Mouse (Mus musculus) frontal cortex, postnatal 36 days (tissue): ENCODE measurements around the gene Nemp1.
A peak's percentile ranks its signal among the peaks of the same experiment; 100 is the strongest.
"Not testable (repeated sequence)": the region's sequence is repeated elsewhere in the genome, so short reads cannot be mapped to it uniquely, and the experiment has no call there.

ENCODE experiments used
- DNase-seq, 2 experiments: peaks; one replicate each; pipeline ENCODE4 v3.0.0; 2022; ENCODE audit warnings: low spot score in 2 of 2

The Nemp1 gene

GRCm38 (mm10) chr10:127643553-127644238 is 23.0 kb upstream of the Nemp1 start:
- peak in 1 of 2 experiments; percentile 22 for DNase-seq

GRCm38 (mm10) chr10:127645791-127646190 is 20.9 kb upstream of the Nemp1 start:
- DNase-seq = no peak

- no peak for DNase-seq
Measured at GRCm38 (mm10) chr10:127652906-127653638, 13.6 kb upstream of the Nemp1 start.

GRCm38 (mm10) chr10:127654970-127655579 is 11.6 kb upstream of the Nemp1 start:
- DNase-seq = no peak

GRCm38 (mm10) chr10:127657617-127658016 is 9.1 kb upstream of the Nemp1 start:
- not testable (repeated sequence) for DNase-seq

GRCm38 (mm10) chr10:127658076-127658475 is 8.6 kb upstream of the Nemp1 start:
- no peak for DNase-seq

GRCm38 (mm10) chr10:127659551-127659950 is 7.2 kb upstream of the Nemp1 start:
- DNase-seq = no peak

GRCm38 (mm10) chr10:127661291-127661914 is 5.3 kb upstream of the Nemp1 start:
- DNase-seq = peak in 1 of 2 experiments; percentile 19

GRCm38 (mm10) chr10:127661915-127662663 is 4.6 kb upstream of the Nemp1 start:
- peak; percentile 54 to 66 for DNase-seq

GRCm38 (mm10) chr10:127662666-127663253 is 3.9 kb upstream of the Nemp1 start:
- peak in 1 of 2 experiments; percentile 45 for DNase-seq

- DNase-seq = no peak
Measured at GRCm38 (mm10) chr10:127663590-127663989, 3.1 kb upstream of the Nemp1 start.

GRCm38 (mm10) chr10:127664166-127664565 is 2.5 kb upstream of the Nemp1 start:
- peak in 1 of 2 experiments; percentile 22 for DNase-seq

GRCm38 (mm10) chr10:127664891-127665290 is 1.8 kb upstream of the Nemp1 start:
- DNase-seq = peak in 1 of 2 experiments; percentile 15

GRCm38 (mm10) chr10:127665366-127666181 is 1.1 kb upstream of the Nemp1 start:
- DNase-seq = peak in 1 of 2 experiments; percentile 33

- peak; percentile 68 for DNase-seq
Measured at GRCm38 (mm10) chr10:127667269-127668092, 780 bp downstream of the Nemp1 start.

- DNase-seq = peak; percentile 77 to 81
Measured at GRCm38 (mm10) chr10:127668093-127669050, 1.7 kb downstream of the Nemp1 start, which contains the start of gene Nab2. Nab2 (minus strand) TSS chr10:127668568.

GRCm38 (mm10) chr10:127669170-127669569 is 2.5 kb downstream of the Nemp1 start:
- peak; percentile 50 to 72 for DNase-seq

GRCm38 (mm10) chr10:127670185-127670584 is 3.5 kb downstream of the Nemp1 start:
- no peak for DNase-seq
